Mouse (Mus musculus) cerebellum, postnatal 36 days (tissue): Measurements from ENCODE around the gene Ift80.
"Not testable (repeated sequence)": the region's sequence is repeated elsewhere in the genome, so short reads cannot be mapped to it uniquely, and the experiment has no call there.

Experiments
- DNase-seq, 2 experiments: peaks; one replicate each; pipeline ENCODE4 v3.0.0; 2021 to 2022; ENCODE audit warnings: mixed read lengths in 2 of 2

Ift80 gene

GRCm38 (mm10) chr3:68980898-68981297 lies 23.5 kb downstream of the Ift80 start:
- no peak for DNase-seq

DNA sequence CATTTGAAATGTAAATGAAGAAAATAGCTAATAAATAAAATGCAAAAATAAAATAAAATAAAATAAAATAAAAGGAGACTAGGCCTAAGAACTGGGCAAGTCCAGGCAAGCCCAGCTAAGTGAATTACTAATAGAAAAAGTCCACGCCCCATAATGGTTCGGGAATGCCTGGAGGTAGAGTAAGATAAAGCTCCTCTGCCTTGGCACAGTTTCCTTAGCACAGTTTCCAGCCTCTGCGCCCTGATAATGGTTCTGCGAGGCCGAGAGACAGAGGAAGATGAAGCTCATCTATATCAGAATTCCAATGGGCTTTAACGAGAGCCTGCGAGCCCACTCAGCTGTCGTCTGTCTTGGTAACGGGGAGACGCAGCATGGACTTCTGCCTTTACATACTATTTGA lies 25.2 kb downstream of the Ift80 start:
- no peak for DNase-seq

DNA sequence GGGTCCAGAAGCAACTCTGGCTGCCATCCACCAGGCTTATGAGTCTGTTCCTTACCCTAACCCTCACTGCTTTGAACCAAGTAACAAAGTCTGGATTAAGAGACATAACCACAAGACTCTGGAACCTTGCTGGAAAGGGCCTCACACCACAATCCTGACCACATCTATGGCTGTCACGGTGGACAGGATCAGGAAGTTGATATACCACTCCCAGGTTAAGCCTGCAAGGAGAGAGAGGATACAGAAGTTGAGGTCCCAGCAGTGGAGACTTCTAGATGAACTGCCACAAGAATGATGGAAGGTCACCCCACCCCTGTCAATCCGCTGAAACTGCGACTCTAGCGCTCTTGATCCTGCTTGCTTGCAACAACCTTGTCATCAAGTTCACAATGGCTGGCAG lies 26.7 kb downstream of the Ift80 start:
- no peak for DNase-seq

GRCm38 (mm10) chr3:68975533-68976490 lies 28.6 kb downstream of the Ift80 start:
- DNase-seq: no peak

GRCm38 (mm10) chr3:68974639-68975532 lies 29.5 kb downstream of the Ift80 start:
- no peak for DNase-seq

- DNase-seq: no peak
Observed at GRCm38 (mm10) chr3:68973574-68973973, 30.8 kb downstream of the Ift80 start.

GRCm38 (mm10) chr3:68969091-68969590 lies 35.2 kb downstream of the Ift80 start:
- DNase-seq: no peak

- no peak for DNase-seq
Observed at GRCm38 (mm10) chr3:68967404-68967803, 37.0 kb downstream of the Ift80 start.

DNA sequence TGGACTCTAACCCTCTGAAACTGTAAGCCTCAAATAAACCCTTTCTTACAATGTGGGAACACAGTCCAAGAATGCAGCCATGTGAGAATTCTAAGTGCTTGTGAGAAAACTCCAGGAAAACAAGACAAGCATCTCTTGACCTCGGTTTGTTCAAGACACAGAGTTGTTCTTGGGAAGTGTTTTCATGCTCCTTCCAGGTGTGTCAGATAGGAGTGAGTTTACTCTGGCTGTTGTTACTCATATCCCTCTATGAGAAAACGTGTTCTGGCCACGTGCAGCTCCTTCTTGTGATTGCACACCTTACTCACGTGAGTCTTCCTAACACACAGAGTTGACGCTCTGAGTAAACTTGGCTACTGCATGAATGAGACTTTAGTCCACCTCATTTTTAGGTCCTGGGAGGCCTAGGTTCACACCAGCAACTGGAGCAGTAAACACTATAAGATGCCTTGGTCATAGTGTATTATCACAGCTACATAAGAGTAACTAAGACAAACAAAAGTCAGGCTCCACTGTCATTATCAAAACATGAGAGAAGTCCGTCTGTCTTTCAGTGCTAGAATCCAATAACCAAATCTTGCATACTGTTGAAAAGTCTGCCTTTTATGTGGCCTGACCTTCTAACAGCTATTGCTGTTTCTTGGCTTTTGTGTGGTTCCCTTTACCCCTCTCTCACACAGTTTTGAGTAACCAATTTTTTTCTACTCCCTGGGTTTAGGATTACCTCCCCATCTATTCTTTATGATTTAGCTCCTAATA lies 37.7 kb downstream of the Ift80 start:
- DNase-seq: no peak

- no peak for DNase-seq
Observed at GRCm38 (mm10) chr3:68964682-68965081, 39.7 kb downstream of the Ift80 start.

DNA sequence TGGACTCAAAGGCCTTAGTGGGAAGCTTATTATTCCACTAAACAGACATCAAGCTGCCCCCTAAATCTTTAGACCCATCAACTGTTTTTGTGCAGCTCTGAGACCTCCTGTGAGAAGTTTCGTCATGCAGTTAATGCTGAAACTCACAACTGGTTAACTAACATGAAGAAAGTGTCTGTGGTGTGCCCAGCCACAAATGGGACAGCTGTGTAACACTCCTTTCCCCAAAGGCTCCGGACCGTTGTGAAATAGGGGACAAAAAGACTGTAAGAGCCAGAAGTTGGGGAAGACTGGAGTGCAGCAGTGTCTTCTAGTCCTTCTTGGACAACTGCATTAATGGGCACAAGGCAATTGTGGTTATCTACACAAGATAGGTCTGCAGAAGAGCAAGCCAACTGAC lies 47.0 kb downstream of the Ift80 start:
- DNase-seq: no peak

- no peak for DNase-seq
Observed at GRCm38 (mm10) chr3:68956454-68956853, 47.9 kb downstream of the Ift80 start.

DNA sequence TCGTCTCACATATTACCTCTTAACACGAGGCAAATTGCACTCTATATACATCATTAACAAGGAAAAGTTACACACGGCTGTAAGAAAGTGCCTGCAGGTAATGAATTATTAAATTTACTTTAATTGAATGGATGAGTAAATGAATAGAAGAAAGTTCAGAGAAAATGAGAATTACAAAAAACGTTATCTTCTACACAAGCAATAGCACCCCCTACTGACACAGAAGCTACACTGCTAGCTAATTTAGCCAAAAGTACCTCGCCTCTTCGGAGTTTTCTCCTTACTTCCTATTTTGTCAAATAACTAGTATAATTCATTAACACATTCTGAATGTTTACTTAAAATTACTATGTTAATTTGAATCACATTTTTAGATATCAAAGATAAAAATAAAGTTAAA lies 49.9 kb downstream of the Ift80 start:
- no peak for DNase-seq

- no peak for DNase-seq
Observed at GRCm38 (mm10) chr3:68952707-68953106, 51.7 kb downstream of the Ift80 start.

DNA sequence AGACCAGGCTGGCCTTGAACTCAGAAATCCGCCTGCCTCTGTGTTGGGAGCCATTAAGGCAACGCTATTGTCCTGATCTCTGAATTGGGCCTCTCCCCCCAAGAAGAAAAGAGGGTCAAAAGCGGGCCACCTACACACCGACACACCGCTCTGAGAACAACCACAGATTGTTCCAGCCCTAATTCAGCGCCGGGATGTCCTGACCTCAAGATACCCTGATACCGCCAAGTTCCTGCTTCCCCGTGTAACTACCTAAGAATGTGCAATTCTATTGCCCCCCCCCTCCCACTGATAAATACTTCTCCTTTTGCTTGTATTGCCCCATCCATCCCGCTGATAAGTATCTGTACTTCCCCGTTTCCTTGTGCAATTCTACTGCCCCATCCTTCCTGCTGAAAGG lies 52.4 kb downstream of the Ift80 start:
- DNase-seq: not testable (repeated sequence)

- no peak for DNase-seq
Observed at GRCm38 (mm10) chr3:68949381-68949780, 55.0 kb downstream of the Ift80 start.

- no peak for DNase-seq
Observed at GRCm38 (mm10) chr3:68948918-68949317, 55.5 kb downstream of the Ift80 start.

DNA sequence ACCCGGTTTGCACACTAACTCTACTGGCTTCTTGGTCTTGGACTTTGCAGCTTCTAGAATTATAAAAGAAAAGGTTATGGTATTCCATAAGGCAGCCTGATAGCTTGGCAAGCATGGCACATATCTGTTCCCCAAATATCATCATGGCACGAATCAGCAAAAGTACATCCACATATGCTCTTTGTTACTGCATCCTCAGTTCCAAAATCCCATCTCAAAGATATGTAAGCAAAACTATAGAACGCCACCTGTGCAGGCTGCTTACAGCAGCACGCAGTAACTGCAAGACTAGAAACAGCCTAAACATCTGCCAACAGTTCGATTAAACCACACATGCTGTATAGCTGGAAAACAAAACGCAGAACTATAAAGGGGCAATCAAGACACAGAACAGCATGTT lies 62.5 kb downstream of the Ift80 start:
- no peak for DNase-seq

- no peak for DNase-seq
Observed at GRCm38 (mm10) chr3:68940311-68940710, 64.1 kb downstream of the Ift80 start.

GRCm38 (mm10) chr3:68939312-68939711 lies 65.1 kb downstream of the Ift80 start:
- no peak for DNase-seq

- no peak for DNase-seq
Observed at GRCm38 (mm10) chr3:68936709-68937108, 67.7 kb downstream of the Ift80 start.

- DNase-seq: no peak
Observed at GRCm38 (mm10) chr3:68935498-68935897, 68.9 kb downstream of the Ift80 start.

DNA sequence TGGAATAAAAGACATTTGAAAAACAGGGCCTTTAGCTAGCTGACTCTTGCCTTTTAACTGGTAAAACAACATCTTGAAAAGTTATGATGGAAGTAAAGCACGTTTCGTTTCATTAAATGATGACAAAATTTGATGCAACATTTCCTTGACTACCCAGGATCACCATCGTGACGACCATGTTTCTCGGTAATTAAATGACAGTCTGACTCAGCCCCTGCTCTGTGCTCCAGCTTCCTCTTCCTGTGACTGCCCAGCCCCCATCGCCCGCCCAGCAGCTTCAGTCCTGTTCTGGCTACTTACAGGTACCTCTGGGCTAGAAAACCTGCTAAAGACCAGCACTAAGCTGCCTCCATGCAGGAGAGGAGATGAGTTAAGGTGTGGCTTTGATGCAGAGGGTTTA lies 70.1 kb downstream of the Ift80 start:
- DNase-seq: no peak
